Mouse (Mus musculus): ENCODE measurements around the gene Ccp110. TPM values are rescaled to one million over a fixed set of nuclear protein-coding genes. Genes with fewer than 3 reads are reported as not detected.

The Ccp110 gene
- polyA plus RNA-seq, 1 experiment = 3.8 TPM

DNA sequence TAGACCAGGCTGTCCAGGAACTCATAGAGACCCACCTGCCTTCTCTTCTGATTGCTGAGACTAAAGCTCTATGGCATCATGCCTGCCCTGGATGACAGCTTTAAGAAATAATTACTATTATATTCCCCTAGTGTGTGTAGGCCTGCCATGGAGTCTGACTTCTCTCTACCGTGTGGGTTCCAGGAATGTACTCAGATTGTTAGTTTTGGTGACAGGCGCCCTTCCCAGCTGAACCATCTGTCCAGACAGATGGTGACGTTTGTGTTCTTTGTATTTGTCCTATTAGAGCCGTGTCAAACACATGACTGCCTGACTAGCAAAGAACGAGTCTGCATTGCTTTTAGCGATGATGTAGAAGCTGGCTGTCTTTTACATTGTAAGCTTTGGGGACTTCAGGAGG, 66.2 kb downstream of the Ccp110 start:
- H3K4me3 ChIP-seq (ENCODE audit: insufficient read depth, poor library complexity, severe bottlenecking) = no peak overlapping the region
- no peak overlapping the region for H3ac ChIP-seq (ENCODE audit: control insufficient read depth, insufficient read length, low read depth)
- TF ChIP-seq MYOG (IDR thresholded peaks at IDR 0.05; ENCODE audit: control insufficient read depth, extremely low read depth, insufficient read length) (no peak), CEBPB (IDR thresholded peaks at IDR 0.05; ENCODE audit: low read depth) (no peak), CTCF (IDR thresholded peaks at IDR 0.05; ENCODE audit: control insufficient read depth, insufficient read depth, insufficient read length) (no peak), FOSL1 (IDR thresholded peaks at IDR 0.05; ENCODE audit: insufficient read depth, low read length, poor library complexity, severe bottlenecking) (no peak), USF1 (IDR thresholded peaks at IDR 0.05; ENCODE audit: low read depth) (no peak)
- H3K79me3 ChIP-seq (ENCODE audit: low read depth) = no peaks in the 10 kb centered on the region
- H3K79me2 ChIP-seq (ENCODE audit: control insufficient read depth, insufficient read depth) = no peaks in the 10 kb centered on the region
- H3K27me3 ChIP-seq (ENCODE audit: control insufficient read depth, insufficient read depth, insufficient read length) = no peaks in the 10 kb centered on the region
- no peaks in the 10 kb centered on the region for H3K36me3 ChIP-seq (ENCODE audit: control insufficient read depth, insufficient read depth)

DNA sequence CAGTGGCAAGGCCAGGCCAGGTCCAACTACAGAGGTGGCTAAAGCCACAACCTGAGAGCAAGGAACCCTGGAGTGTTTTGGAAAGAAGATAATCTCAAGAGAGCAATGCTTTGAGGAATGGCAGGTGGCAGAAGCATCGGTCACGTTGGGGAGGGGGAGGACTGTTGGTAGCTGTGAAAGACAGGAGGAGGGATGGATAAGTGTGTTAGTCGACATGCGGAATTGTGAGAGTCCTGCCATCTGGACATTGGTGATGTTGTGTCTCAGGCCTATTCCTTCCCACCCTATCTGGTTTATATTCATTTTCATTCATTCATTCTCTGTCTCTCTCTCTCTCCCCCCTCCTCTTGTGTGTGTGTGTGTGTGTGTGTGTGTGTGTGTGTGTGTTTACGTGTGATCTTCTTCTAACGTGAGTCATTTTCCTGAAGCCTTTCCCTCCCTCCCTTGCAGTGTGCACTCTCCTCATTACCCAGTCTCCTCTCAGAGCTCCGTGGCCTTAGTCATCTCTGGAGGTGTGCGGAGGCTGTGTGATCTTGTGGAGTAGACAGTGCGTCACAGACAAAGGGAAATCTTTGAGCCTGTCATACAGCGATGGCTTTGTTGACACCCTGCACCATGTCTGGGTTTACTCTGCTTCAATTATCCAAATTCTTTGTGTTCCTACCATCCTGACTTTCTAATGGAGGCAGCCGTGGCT, 71.1 kb downstream of the Ccp110 start:
- Histone ChIP-seq H3ac (ENCODE audit: control insufficient read depth, insufficient read length, low read depth) (no peak overlapping the region), H3K27me3 (ENCODE audit: control insufficient read depth, insufficient read depth, insufficient read length) (no peaks in the 10 kb centered on the region), H3K79me3 (ENCODE audit: low read depth) (no peaks in the 10 kb centered on the region), H3K79me2 (ENCODE audit: control insufficient read depth, insufficient read depth) (no peaks in the 10 kb centered on the region), H3K4me3 (ENCODE audit: insufficient read depth, poor library complexity, severe bottlenecking) (no peak overlapping the region), H3K36me3 (ENCODE audit: control insufficient read depth, insufficient read depth) (no peaks in the 10 kb centered on the region)
- TF ChIP-seq MYOG (IDR thresholded peaks at IDR 0.05; ENCODE audit: control insufficient read depth, extremely low read depth, insufficient read length) (no peak), FOSL1 (IDR thresholded peaks at IDR 0.05; ENCODE audit: insufficient read depth, low read length, poor library complexity, severe bottlenecking) (no peak), USF1 (IDR thresholded peaks at IDR 0.05; ENCODE audit: low read depth) (no peak), CEBPB (IDR thresholded peaks at IDR 0.05; ENCODE audit: low read depth) (no peak)

DNA sequence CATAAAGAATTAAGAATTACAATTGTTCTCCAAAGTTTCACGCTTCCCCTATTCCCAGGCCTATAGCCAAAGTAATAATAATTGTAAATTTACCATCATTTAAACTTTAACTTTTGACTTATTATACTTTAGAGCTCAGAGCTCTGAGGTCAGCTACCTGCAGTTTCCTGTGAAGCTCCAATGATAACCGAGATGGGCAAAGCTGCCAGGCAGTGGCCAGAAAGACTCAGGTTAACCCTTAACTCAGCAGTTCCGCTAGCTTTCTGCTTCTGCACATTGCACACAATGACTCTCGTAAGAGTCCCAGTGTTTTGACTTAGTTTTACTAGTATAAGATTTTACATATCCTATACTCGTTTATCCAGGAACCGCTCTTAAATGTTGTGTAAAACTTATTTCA, 73.7 kb downstream of the Ccp110 start:
- Histone ChIP-seq H3K4me3 (ENCODE audit: insufficient read depth, poor library complexity, severe bottlenecking) (no peak overlapping the region), H3K79me3 (ENCODE audit: low read depth) (no peaks in the 10 kb centered on the region), H3K79me2 (ENCODE audit: control insufficient read depth, insufficient read depth) (no peaks in the 10 kb centered on the region), H3K27me3 (ENCODE audit: control insufficient read depth, insufficient read depth, insufficient read length) (no peaks in the 10 kb centered on the region), H3ac (ENCODE audit: control insufficient read depth, insufficient read length, low read depth) (no peak overlapping the region), H3K36me3 (ENCODE audit: control insufficient read depth, insufficient read depth) (no peaks in the 10 kb centered on the region)
- TF ChIP-seq MYOG (IDR thresholded peaks at IDR 0.05; ENCODE audit: control insufficient read depth, extremely low read depth, insufficient read length) = no peak
- TF ChIP-seq CEBPB (IDR thresholded peaks at IDR 0.05; ENCODE audit: low read depth) = no peak

Other genes with a start within 250 kb of the Ccp110 start
- gene Itpripl2, start 220.6 kb upstream of the Ccp110 start, polyA plus RNA-seq (2012; fragmentation: generic; extraction: Trizol) = 23.0 TPM
- 66.1 TPM for gene Coq7, start 179.2 kb upstream of the Ccp110 start, polyA plus RNA-seq (2012; fragmentation: generic; extraction: Trizol)
- not detected for gene Tmc7, start 127.8 kb upstream of the Ccp110 start, polyA plus RNA-seq (2012; fragmentation: generic; extraction: Trizol)
- not detected for gene Tmc5, start 115.3 kb upstream of the Ccp110 start, polyA plus RNA-seq (2012; fragmentation: generic; extraction: Trizol)
- gene Gde1, start 6.8 kb upstream of the Ccp110 start, polyA plus RNA-seq (2012; fragmentation: generic; extraction: Trizol) = 54.7 TPM
- gene Vps35l, start 27.7 kb downstream of the Ccp110 start, polyA plus RNA-seq (2012; fragmentation: generic; extraction: Trizol) = 39.6 TPM
- 0.53 TPM for gene Iqck, start 143.2 kb downstream of the Ccp110 start, polyA plus RNA-seq (2012; fragmentation: generic; extraction: Trizol)
- 24.1 TPM for gene Knop1, start 143.7 kb downstream of the Ccp110 start, polyA plus RNA-seq (2012; fragmentation: generic; extraction: Trizol)

Data from C2C12 (cell line).